Mouse (Mus musculus): ENCODE data around the gene B4galt2.

The B4galt2 gene

DNA sequence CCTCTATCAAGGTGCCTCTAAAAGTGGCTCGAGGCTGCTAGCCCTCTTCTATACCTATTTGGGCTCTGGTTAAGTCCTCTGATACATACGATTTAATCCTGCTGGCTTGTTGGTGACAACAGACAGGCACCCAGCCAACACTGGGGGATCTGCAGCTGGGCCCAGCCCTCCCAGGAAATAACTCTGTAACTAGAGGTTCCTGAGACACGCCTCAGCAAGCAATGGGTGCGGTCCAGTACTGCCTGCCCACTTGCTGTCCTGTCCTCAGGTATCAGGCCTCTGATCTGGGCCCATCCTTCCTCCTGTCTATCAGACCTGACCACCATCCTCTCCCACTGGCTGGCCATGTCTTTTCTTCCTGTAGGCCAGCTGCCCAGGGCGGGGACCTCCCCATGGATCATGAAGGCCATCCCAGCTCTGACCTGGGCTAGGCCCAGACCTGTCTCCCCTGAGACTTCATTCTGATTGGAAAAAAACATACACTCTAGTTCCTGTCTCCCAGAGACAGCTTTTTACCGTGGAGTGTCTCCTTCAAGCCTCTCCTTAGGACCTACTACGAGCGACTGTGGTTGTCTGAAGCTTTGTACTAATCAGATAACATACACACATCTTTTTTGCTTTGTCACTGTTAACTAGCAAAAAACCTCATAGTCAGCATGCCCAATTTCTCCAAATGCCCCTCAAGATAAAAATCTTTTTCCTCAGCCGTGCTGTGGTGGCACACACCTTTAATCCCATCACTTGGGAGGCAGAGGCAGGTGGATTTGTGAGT, 51.2 kb downstream of the B4galt2 start:
- DNase-seq: peak; percentile 54

- no peak for DNase-seq
Observed at GRCm38 (mm10) chr4:117831499-117831898, 51.8 kb downstream of the B4galt2 start.

GRCm38 (mm10) chr4:117830801-117831200, 52.5 kb downstream of the B4galt2 start:
- DNase-seq: no peak

GRCm38 (mm10) chr4:117830124-117830551, 53.1 kb downstream of the B4galt2 start:
- DNase-seq: peak; percentile 70

- peak; percentile 79 for DNase-seq
Observed at GRCm38 (mm10) chr4:117829260-117830123, 53.8 kb downstream of the B4galt2 start.

DNA sequence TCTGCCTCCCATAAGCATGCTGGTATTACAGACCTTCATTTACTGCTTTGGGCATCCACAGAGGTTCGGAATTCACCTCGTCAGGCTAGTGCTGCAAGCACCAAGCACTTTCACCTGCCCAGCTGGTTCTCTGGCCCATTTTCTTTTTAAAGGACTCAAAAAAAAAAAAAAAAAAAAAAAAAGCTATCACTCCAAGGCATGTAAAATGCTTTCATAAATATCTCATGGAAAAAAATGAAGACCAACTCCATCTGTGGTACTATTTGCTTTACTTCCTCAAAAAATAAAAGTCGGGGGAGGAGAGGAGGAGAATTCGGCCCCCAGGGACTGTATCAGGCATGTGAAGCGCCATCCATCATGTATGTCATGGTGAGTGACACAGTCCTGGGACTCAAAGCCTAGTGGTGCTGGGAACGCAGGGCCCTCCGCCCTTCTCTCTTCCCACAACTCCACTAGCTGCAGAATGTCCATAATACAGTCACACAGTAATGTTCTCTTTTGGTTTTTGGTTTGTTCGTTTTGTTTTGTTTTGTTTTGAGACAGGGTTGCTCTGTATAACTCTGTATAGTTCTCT, 54.6 kb downstream of the B4galt2 start:
- DNase-seq: peak; percentile 54
